Mouse (Mus musculus): ENCODE measurements around the gene Slx4ip.

- TF ChIP-seq CTCF (IDR thresholded peaks at IDR 0.05; ENCODE audit: borderline replicate concordance, insufficient read depth, low read depth, low read length) (no peak), POLR2A (IDR thresholded peaks at IDR 0.05; ENCODE audit: borderline replicate concordance, insufficient read depth, low read length) (no peak)
Observed at GRCm38 (mm10) chr2:136913021-136913420, 22.0 kb downstream of the Slx4ip start.
